Mouse (Mus musculus): ENCODE results near the gene Ppp2r3a.

The Ppp2r3a gene

DNA sequence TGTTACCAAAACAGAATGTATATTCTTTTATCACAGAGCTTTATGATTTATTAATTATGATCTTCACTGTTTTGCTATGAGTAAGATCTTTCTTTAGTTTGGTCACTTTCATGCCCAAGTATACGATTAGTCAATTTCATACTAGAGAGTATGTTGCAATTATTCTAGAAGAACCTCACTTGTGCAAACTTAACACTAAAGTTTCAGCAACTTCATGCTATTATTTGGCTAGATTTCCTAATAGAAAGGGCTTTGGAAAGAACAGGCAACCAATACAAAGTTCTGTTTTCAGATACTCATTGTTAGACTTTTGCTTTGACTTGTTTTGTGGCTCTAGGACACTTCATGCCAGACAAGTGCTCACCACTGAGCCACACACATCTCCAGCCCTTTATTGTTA lies 91.0 kb downstream of the Ppp2r3a start:
- ATAC-seq (ENCODE audit: insufficient number of reproducible peaks, low FRiP score, low TSS enrichment) = no peak

DNA sequence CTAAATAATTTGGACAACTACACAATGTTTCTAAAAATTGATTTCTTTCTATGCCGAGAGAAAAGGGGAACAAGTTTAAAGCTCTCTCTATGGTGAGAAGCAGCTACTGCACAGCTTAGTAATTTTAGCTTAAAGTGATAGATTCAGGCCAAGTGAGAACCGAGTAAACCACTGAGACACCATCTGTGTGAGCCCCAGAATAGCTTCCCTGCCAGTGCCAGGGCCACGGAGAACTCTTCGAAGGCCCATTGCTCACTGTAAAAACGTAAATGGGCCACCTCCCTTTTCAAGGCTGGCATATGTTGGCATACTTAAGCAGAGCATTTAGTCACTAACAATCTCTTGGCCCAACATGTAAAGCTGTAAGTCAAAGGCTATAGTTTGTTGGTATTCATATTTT lies 91.5 kb downstream of the Ppp2r3a start:
- ATAC-seq (ENCODE audit: insufficient number of reproducible peaks, low FRiP score, low TSS enrichment) = peak; percentile 96

DNA sequence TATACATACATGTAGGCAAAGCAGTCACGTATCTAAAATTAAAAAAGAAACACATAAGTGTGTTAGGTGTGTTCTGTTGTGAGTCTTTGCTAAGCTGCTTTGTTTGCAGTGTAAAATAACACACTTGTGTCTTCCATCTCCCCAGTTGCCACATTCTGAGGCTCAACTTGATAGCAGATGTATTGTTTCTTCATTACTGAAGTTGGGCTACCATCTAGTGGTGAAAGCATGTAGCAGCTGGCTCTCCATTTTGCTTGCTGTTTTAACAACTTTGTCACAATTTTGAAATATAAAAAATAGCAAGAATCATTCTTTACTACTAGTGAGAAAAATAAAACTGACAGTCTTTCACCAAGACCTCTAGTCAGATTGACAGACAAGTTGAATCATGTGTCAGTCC lies 92.2 kb downstream of the Ppp2r3a start:
- ATAC-seq (ENCODE audit: insufficient number of reproducible peaks, low FRiP score, low TSS enrichment) = peak; percentile 81; the same call in 1 of the 2 replicates

DNA sequence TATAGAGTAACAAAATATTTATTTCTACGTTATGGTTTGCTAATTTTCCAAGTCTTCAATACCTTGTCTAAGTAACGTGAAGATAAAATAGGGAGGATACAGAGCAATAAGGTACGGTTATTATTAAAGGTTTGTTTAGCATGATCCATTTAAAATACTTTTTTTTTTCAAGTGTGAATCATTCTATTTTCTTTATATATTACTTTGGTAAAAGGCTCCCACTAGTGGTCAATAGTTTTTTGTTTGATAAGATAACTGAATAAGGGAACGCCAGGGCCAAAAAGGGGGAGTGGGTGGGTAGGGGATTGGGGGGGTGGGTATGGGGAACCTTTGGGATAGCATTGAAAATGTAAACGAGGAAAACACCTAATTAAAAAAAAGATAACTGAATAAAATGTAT lies 98.7 kb downstream of the Ppp2r3a start:
- no peak for ATAC-seq (ENCODE audit: insufficient number of reproducible peaks, low FRiP score, low TSS enrichment)

DNA sequence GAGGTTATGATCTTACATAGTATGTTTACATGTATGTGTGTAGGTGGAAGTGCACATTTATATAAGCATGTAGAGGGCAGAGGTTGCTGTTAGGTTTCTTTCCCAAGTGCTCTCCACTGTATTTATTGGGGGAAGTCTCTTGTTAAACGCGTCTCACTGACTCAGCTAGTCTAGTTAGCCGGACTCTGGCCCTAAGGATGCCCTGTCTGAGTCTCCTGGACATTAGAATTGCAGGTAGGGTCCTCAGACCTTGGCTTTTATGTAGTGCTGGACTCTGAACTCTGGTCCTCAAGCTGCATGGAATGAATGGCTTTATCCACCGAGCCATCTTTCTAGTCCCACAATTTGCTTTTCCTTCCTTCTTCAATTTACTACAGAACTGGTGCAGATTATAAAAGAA lies 108.0 kb downstream of the Ppp2r3a start:
- no peak for ATAC-seq (ENCODE audit: insufficient number of reproducible peaks, low FRiP score, low TSS enrichment)

DNA sequence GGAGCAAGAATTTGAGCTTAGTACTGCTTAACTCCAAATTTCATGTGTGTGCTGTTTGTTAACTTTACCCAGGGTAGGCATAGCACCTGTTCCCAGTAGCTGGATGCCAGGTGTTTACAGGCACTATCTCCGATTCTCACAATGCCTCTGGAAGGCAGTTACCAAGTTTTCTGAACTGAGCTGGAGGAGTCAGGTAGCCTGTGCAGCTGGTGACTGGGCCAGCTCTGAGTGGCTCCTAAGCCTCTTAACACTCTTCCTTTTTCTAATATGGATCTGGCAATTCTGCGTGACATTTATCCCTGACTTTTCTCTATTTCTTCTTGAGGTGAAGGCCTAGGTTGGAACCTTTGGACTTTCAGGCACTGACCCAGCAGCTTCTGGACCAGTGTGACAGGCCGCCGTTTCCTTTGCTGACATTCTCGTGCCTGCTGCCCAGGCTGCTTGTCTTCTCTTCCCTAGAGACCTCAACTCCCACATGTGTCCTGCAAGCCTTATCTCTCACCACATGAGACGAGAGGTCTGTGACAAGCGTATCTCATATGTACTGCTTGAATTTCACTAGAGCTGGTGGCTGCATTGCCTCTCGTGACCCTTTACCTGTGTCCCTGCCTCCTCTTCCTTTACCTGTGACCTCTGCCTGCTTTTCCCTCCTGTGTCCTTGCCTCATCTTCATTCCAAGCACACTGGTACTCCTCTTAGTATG lies 137.3 kb downstream of the Ppp2r3a start:
- no peak for ATAC-seq (ENCODE audit: insufficient number of reproducible peaks, low FRiP score, low TSS enrichment)

DNA sequence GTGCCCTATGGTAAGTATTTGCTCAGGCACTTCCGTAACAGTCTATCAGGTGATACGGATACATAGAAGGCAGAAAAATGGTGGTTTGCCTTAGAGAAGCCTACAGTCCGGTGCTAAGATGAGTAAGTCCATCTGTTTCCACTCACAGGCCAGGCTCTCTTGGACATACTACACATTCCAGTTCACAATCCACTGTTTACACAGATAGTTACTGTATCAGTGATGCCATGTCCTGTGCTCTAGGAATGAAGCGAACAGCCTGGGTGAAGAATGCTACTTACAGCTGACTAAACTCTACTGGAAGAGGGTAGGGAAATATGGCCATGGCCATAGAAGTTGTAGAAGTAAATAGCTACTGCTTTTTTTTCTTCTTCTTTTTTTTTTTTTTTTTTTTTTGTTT lies 138.3 kb downstream of the Ppp2r3a start:
- no peak for ATAC-seq (ENCODE audit: insufficient number of reproducible peaks, low FRiP score, low TSS enrichment)

DNA sequence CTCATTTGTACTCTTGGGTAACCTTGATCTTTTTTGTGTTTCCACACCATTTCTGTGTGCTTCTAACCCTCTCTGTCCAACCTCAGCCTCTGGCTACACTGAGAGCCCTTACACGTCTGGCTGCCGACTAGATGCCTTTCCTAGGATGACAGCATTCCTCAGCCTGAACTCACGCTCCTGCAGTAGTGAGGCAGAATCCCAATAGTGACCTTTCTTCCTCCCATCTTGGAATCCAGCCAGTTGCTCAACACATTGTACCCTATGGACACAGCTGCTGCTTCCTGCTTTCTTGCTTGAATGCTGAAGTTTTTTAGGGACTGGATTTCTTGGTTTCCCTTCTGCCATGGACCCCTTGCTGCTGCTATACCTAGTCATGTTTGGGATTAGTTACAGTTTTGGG lies 141.6 kb downstream of the Ppp2r3a start:
- no peak for ATAC-seq (ENCODE audit: insufficient number of reproducible peaks, low FRiP score, low TSS enrichment)

DNA sequence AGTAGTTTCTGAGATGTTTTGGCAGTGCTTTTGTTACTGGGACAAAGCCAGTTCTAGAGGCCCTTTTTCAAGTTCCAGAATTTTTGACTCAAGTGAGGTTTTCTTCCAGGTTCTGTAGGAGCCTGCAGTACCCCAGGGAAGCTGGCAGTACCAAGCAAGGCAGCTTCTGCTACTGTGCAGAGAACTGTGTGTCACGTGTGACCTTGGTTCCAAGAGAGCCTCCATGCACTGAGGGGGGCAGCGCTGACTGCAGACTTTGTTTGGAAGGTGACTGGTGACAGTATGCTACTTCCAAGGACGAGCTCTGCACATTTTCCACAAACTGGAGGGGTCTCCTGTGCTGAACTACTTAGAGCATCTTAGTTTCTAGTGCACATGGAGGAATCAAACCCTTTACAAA lies 144.2 kb downstream of the Ppp2r3a start:
- no peak for ATAC-seq (ENCODE audit: insufficient number of reproducible peaks, low FRiP score, low TSS enrichment)

DNA sequence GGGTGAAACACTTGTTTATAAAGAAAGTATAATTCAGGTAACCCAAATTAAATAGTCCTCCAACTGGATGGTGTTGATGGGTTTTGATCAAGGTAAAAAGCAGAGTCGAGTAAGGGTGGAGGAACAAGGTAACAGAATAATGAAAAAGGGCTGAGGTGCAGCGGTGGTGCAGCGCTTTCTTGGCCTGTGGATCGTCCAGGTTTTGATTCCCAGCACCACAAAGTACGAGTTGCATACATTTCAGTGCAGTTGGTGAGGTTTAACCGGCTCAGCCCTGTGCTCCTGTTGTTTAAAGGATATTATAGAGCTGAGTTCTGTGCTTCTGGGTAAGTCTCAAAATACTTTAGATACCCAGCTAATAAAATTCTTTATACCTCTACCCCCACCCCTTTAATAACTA lies 145.9 kb downstream of the Ppp2r3a start:
- ATAC-seq (ENCODE audit: insufficient number of reproducible peaks, low FRiP score, low TSS enrichment) = no peak

DNA sequence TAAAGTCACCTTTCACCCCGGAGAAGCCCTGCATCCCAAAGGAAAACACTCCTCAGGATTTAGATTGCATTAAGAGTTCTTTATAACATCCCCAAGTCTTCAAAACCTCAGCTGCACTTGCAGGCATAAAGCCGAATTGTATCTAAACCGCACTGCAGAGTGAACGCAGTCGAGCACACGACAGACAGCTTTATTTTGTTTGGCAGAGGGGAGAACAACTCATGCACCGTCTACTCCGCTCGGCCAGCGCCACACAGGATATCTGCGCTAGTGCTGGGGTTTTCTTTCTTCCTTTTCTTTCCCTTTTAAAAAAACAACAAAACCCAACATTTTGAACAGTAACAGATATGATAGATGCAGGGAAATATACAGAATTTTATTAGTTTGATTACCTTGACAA lies 146.7 kb downstream of the Ppp2r3a start:
- ATAC-seq (ENCODE audit: insufficient number of reproducible peaks, low FRiP score, low TSS enrichment) = no peak

DNA sequence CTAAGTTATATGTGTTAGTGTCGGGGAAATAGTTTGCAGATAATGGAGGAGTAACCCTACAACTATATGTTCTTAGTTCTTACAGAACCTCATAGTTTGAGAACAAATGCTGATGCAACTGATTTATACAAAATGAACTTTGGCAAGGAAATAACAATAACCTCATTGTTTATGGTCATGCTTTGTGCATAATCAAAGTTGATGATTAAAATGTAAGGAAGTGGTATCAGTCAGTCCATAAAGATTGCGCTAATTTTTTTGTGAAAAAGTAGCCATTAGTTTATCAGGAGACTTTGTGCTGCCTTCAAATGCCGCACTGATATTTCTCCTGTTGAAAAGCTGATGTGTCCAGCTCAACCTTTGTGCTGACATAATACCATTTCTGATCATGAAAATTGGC lies 149.3 kb downstream of the Ppp2r3a start:
- no peak for ATAC-seq (ENCODE audit: insufficient number of reproducible peaks, low FRiP score, low TSS enrichment)

DNA sequence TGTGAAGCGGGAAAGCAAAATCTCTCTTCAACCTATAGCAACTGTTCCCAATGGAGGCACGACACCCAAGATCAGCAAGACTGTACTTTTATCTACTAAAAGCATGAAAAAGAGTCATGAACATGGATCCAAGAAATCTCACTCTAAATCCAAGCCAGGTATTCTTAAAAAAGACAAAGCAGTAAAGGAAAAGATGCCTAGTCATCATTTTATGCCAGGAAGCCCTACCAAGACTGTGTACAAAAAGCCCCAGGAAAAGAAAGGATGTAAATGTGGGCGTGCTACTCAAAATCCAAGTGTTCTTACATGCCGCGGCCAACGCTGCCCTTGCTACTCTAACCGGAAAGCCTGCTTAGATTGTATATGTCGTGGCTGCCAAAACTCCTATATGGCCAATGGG lies 150.0 kb downstream of the Ppp2r3a start:
- ATAC-seq (ENCODE audit: insufficient number of reproducible peaks, low FRiP score, low TSS enrichment) = no peak

DNA sequence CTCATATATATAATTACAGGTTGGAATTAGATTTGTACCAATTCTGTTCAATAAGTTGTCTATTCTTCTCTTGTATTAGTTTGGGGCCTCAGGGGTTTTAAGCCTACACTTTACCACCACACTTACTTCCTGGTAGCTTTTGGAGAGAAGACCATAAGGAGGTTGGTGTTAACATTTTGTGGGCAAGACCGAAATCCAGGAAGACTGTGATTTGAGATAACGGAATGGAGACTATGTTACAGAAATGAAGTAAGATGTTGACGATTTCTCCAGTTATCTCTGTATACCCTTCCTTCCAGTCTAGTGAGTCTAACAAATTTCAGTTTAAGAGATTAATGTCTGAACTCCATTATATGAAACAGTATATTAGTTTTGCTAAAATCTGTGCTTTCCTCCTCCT lies 151.4 kb downstream of the Ppp2r3a start:
- no peak for ATAC-seq (ENCODE audit: insufficient number of reproducible peaks, low FRiP score, low TSS enrichment)

DNA sequence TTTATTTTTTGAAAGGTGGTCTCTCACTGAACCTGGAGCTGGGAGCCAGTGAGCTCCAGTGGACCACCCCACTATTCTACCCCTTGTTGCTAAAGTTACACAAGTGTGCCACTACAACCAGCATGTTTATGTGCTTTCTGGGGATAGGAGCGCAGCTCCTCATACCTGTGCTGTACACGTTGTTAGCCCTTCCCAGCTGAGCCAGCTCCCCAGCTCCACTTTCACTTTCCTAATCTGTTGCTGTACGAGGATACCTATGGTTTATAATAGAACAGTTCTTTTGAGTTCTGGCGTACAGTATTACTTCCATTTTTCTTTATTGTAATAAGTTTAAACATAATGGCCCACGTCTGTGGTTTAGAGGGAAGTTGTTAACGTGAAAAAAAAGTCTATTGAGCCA lies 152.2 kb downstream of the Ppp2r3a start:
- ATAC-seq (ENCODE audit: insufficient number of reproducible peaks, low FRiP score, low TSS enrichment) = no peak

DNA sequence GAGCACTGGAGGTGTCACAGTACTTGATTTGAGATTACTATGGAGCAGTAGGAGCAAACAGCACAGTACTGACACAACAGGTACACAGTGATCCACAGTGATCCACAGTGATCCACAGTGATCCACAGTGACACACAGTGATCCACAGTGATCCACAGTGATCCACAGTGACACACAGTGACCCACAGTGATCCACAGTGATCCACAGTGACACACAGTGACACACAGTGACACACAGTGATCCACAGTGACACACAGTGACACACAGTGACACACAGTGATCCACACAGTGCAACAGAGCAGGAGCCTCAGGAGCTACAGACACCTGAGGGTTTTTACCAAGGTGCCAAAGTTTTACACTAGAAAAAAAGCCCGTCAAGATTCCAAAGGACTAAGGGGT lies 154.1 kb downstream of the Ppp2r3a start:
- no peak for ATAC-seq (ENCODE audit: insufficient number of reproducible peaks, low FRiP score, low TSS enrichment)

DNA sequence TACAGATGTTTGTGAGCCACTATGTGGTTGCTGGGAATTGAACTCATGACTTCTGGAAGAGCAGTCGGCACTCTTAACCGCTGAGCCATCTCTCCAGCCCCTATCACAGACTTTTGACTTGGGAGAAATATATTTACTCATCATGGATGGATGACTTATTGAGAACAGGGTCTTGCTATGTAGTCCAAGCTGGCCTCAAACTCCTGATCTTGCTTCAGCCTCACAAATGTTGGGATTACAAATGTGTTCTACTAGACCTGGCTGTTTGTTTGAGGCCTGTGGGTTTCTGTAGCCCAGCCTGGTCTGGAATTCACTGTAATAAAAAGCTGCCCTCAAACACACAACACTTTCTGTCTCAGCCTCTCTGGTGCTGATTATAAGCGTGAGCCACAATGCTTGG lies 155.1 kb downstream of the Ppp2r3a start:
- no peak for ATAC-seq (ENCODE audit: insufficient number of reproducible peaks, low FRiP score, low TSS enrichment)

DNA sequence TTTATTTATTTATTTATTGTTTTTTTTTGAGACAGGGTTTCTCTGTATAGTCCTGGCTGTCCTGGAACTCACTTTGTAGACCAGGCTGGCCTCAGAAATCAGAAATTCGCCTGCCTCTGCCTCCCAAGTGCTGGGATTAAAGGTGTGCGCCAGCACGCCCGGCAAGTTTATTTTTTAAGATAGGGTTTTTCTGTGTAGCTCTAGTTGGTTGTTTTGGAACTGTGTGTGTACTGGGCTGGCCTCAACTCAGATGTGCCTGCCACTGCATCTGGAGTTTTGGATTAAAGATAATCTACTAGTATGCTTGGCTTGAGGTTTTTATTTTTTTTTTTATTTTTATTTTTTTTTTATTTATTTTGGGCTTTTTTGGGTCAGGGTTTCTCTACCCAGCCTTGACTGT lies 156.2 kb downstream of the Ppp2r3a start:
- no peak for ATAC-seq (ENCODE audit: insufficient number of reproducible peaks, low FRiP score, low TSS enrichment)

DNA sequence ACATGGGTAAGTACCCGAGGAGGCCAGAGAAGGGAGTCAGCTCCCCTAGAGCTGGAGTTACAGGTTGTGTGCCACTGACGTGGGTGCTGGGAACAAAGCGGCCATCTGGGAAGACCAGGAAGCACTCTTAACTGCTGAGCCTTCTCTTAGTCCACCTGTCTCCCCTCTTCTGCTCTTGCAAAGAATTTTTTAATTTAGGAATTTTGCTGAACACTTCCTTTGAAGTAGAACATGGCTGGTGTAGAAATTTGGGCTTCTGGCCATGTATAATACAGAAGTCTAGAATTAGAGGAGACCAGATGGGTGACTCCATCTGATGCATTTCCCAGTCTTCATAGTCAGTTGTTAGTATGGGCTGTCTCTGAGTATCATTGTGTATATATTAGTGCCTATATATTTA lies 167.9 kb downstream of the Ppp2r3a start:
- no peak for ATAC-seq (ENCODE audit: insufficient number of reproducible peaks, low FRiP score, low TSS enrichment)

DNA sequence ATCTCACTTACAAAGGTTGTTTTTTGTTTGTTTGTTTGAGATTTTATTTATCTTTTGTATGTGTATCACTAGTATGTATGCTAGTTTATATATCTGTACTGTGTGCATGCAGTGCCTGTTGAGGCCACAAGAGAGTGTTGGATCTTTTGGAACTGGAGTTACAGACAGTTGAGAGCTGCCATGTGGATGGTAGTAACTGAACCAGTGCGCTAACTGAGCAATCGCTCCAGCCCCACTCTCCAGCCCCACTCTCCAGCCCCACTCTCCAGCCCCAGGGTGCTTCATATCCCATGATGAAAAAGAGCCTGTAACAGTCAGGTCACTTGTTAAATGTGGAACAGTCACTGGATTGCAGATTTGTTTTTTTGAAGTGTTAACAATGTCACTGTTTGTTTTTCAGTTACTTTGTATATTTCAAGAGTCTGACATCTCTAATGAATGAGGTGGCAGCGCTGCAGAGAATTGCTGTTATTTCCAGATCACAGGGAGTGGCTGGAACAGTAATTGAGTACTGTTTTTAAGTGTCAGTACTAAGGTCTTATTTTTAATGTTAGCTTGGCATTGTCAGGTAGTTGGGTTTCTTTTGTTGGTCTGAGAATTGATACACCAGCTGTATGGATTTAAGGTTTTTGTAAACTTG lies 171.4 kb downstream of the Ppp2r3a start:
- ATAC-seq (ENCODE audit: insufficient number of reproducible peaks, low FRiP score, low TSS enrichment) = no peak

DNA sequence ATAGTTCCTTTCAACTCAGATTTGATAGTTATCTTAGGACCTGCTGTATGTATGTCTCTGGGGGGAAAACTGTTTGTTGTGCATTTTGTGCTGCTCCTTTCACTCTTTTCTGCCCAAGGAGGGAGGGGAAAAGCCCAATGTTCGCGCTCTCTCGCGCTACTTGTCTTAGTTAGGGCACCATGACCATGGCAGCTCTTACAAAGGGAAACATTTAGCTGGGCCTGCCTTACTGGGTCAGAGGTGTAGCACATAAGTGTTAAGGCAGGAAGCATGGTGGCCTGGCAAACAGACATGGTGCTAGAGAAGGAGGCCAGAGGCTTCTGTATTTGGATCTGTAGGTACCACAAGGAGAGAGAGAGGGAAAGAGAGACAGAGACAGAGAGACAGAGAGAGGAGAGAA lies 173.0 kb downstream of the Ppp2r3a start:
- ATAC-seq (ENCODE audit: insufficient number of reproducible peaks, low FRiP score, low TSS enrichment) = no peak

DNA sequence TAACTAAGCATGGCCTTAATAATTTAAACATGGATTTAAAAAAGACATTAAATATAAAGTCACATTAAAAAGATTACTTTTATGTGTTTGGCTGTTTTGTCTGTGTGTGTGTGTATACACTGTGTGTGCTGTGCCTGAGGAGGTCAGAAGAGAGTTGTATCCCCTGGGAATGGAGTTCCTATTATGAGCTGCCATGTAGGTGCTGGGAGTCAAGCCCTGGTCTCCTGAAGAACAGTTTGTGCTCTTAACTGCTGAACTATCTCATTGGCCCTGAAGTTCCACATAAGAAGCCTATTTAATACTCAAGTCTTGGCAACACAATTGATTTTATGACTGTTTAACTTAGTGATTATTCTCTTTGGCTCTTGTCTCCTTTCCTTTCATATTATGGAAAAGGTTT lies 174.1 kb downstream of the Ppp2r3a start:
- ATAC-seq (ENCODE audit: insufficient number of reproducible peaks, low FRiP score, low TSS enrichment) = no peak

Data from cerebellum, adult (tissue).